Mouse (Mus musculus) heart, adult 2 months (tissue): ENCODE results near the gene Gm42372. TPM values are rescaled to one million over a fixed set of nuclear protein-coding genes. Genes with fewer than 3 reads are reported as not detected.

Experiments used
- DNase-seq, 2 experiments: peaks; one replicate each; pipeline ENCODE4 v3.0.0; 2021
- H3K27ac ChIP-seq: fragments of 200-600 bp; 2 replicates; pipeline ENCODE4 v1.8.1; 2022
- H3K27me3 ChIP-seq: fragments of 200-500 bp; 2 replicates; pipeline ENCODE4 v1.6.1; 2012; ENCODE audit warnings: mild to moderate bottlenecking, low read length, inconsistent platforms, mixed read lengths; ENCODE audit not compliant: control insufficient read depth, insufficient read depth
- H3K36me3 ChIP-seq: fragments of 200-500 bp; 2 replicates; pipeline ENCODE4 v1.6.1; 2012; ENCODE audit warnings: low read length, inconsistent platforms; ENCODE audit not compliant: control insufficient read depth, insufficient read depth
- H3K4me1 ChIP-seq: fragments of 200-500 bp; 2 replicates; pipeline ENCODE4 v1.6.1; 2011; ENCODE audit warnings: low read length; ENCODE audit not compliant: control insufficient read depth, insufficient read depth
- H3K4me3 ChIP-seq: fragments of 200-600 bp; 2 replicates; pipeline ENCODE4 v1.8.1; 2022
- H3K79me2 ChIP-seq: fragments of 200-500 bp; replicated peaks from 2 replicates; pipeline ENCODE4 v1.6.1; 2012; ENCODE audit warnings: mild to moderate bottlenecking, inconsistent platforms, low read length, moderate library complexity, mixed read lengths; ENCODE audit not compliant: control insufficient read depth, insufficient read depth
- H3K9ac ChIP-seq: fragments of 200-500 bp; 2 replicates; pipeline ENCODE4 v1.6.1; 2012; ENCODE audit warnings: low read depth, mild to moderate bottlenecking, control low read depth, inconsistent platforms, low read length, mixed read lengths
- CTCF ChIP-seq: fragments of 200-600 bp; IDR thresholded peaks from 2 replicates; pipeline ENCODE4 v1.8.1; 2022; ENCODE audit warnings: antibody characterized with exemption, mild to moderate bottlenecking, moderate library complexity
- EP300 ChIP-seq: fragments of 200-500 bp; IDR thresholded peaks from 2 replicates; pipeline ENCODE4 v1.6.1; 2011; ENCODE audit warnings: low read depth, low read length, control low read depth; ENCODE audit not compliant: insufficient read depth
- POLR2A ChIP-seq: fragments of 200-500 bp; IDR thresholded peaks from 2 replicates; pipeline ENCODE4 v1.6.1; 2011; ENCODE audit warnings: mild to moderate bottlenecking, low read depth, low read length, control low read depth; ENCODE audit not compliant: insufficient read depth
- WGBS: fragments of 180-500 bp; shearing (Covaris S2); methylation state at CpG from one replicate; pipeline ENCODE4 v1.1.7; 2018; 5-methylcytosine and 5-hydroxymethylcytosine counted together
- intact Hi-C: fragments of 180-260 bp; cut with DNase I; formaldehyde crosslinking; loops from one replicate; pipeline ENCODE4 v1.15.1; 2025
- polyA plus RNA-seq: library from polyadenylated mRNA; depleted of rRNA; stranded (reverse); fragments of >200 nt; gene quantifications from 2 replicates; pipeline ENCODE4 v1.2.3, GENCODE M21; 2012
- total RNA-seq, 2 experiments: library from RNA; stranded (reverse); gene quantifications; 2 replicates each; pipeline ENCODE4 v1.2.3; 2021

The Gm42372 gene
- total and polyA plus RNA-seq, 3 experiments: not detected

DNA sequence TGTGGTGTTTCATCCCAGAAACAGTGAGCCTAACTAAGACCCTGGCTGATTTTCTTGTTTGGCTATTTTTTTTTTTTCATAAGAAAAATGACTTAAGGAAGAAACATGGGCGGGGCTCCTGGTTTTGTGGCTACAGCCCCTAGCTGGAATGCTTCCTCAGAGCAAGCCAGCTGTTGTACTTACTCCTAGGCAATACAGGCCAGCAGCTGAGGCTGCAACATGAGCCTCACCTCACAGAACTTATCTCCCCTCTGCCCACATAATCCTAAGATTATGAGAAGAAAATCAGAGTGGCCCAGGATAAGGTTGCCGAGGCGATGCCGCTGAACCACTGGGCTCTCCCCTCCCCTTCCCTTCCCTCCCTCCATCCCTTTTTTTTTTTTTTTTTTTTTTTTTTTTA, 27.2 kb upstream of the Gm42372 start:
- Histone ChIP-seq H3K79me2 (no peaks in the 10 kb centered on the region), H3K4me3 (no peak overlapping the region), H3K4me1 (no peaks in the 10 kb centered on the region), H3K27me3 (no peaks in the 10 kb centered on the region), H3K27ac (no peak overlapping the region), H3K9ac (no peak overlapping the region), H3K36me3 (no peaks in the 10 kb centered on the region)
- intact Hi-C loops: no loop called here
- DNase-seq: no peak
- WGBS: 61% methylated on average over 4 of the region's 4 CpGs
- TF ChIP-seq POLR2A (no peak), EP300 (no peak), CTCF (no peak)

DNA sequence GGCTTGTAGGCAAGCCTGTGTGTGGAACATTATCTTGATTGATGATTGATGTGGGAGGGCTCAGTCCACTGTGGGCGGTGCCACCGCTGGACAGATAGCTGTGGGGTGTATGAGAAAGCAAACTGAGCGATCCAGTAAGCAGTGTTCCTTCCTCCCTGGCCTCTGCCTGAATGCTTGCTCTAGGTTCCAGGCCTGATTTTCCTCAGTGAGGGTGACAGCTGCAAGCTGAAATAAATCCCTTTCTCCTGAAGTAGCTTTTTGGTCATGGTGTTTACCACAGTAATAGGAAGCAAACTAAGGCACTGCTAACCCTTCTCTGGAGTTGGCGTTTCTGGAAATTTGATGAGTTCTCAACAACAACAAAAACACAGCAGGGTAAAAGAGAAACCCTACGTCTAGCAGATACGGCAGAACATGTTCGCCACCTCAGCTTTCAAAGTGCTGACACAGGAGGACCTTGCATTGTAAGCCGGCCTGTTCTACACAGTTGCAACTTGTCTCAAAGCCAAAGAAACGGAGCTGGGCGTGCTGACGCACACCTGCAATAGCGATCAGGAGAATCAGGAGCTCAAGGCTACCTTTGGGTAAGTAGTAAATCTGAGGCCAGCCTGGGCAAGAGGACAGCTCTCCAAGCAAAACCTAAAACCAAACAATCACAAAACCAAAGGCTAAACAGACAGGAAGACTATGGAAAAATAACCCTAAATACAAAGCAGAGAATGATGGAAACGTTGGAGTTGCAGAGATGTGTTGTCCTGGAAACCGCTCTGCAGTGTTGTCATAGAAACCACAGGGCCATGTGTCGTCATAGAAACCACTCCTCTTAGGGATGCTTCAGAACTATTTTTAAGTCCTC, 26.2 kb upstream of the Gm42372 start:
- DNase-seq: no peak
- H3K27ac ChIP-seq: no peak overlapping the region
- H3K79me2 ChIP-seq: no peaks in the 10 kb centered on the region
- H3K9ac ChIP-seq: no peak overlapping the region
- no peaks in the 10 kb centered on the region for H3K27me3 ChIP-seq
- WGBS: 74% methylated on average over 15 of the region's 15 CpGs
- no peak overlapping the region for H3K4me3 ChIP-seq
- H3K4me1 ChIP-seq: no peaks in the 10 kb centered on the region
- no peaks in the 10 kb centered on the region for H3K36me3 ChIP-seq
- TF ChIP-seq POLR2A (no peak), CTCF (no peak), EP300 (no peak)
- intact Hi-C loops: no loop called here

DNA sequence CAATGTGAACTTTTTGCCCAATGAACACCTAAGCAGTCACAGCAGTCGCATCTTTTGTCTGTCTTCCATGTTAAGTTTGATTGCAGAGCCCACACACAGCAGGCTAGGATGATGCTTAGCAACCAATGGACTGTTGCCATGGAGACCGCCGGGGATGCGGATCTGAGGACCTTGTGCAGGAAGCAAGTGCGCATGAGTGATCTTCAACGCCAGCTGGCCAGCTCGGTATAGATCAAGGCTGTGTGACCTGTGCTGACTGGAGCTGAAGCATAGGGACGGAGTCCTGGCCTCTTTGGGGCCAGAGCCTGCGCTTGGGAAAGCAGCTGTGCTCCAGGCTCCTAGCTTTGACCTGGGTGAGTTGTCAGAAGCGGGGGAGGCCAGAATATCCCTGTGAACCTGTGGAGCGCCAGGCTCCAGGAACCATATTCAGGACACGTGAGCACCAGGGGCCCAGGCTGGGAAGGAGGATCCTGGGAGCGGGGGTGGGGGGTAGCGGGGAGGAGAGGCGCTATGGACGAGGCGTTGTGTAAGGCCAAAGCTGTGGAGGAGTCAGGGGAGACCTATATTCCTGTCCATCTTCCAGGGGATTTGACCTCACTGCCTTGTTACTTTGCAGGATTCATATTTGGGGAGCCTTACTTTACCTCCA, 23.2 kb upstream of the Gm42372 start, which contains the start of gene Pnmal1:
Gene Pnmal1, plus strand, starts transcription at position 141 of the 649 bp plus-strand sequence.
- Histone ChIP-seq H3K79me2 (no peaks in the 10 kb centered on the region), H3K36me3 (no peaks in the 10 kb centered on the region), H3K4me3 (no peak within 1 kb of the TSS), H3K27ac (no peak within 1 kb of the TSS), H3K4me1 (no peaks in the 10 kb centered on the region), H3K27me3 (no peaks in the 10 kb centered on the region), H3K9ac (no peak within 1 kb of the TSS)
- intact Hi-C loops: no loop called here
- TF ChIP-seq POLR2A (no peak), EP300 (no peak), CTCF (no peak)
- DNase-seq: no peak
- 40% methylated on average over 17 of the region's 17 CpGs for WGBS

DNA sequence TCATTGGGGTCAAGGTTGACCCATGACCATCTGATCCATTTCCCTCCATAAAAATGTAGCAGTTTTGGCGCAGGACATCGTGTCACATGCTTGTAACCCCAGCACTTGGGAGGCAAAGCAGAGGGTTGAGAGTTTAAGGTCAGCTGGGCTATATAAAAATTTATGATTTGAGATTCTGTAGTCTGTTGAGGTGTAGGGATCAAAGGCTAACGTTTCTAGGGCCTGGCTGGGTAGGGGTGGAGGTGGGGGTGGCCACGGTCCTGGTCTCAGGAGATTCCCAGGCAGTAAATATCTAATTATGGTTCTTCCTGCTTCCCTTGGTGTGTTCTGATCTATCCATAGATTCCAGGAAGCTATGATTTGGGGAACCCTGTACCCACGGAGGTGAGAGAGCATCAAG, 21.2 kb upstream of the Gm42372 start:
- H3K36me3 ChIP-seq: no peaks in the 10 kb centered on the region
- H3K4me1 ChIP-seq: no peaks in the 10 kb centered on the region
- H3K4me3 ChIP-seq: no peak overlapping the region
- intact Hi-C loops: no loop called here
- no peak overlapping the region for H3K27ac ChIP-seq
- whole genome bisulfite sequencing: 69% methylated on average over 5 of the region's 5 CpGs
- no peak for DNase-seq
- no peaks in the 10 kb centered on the region for H3K27me3 ChIP-seq
- H3K9ac ChIP-seq: no peak overlapping the region
- TF ChIP-seq POLR2A (no peak), CTCF (no peak), EP300 (no peak)
- H3K79me2 ChIP-seq: no peaks in the 10 kb centered on the region

DNA sequence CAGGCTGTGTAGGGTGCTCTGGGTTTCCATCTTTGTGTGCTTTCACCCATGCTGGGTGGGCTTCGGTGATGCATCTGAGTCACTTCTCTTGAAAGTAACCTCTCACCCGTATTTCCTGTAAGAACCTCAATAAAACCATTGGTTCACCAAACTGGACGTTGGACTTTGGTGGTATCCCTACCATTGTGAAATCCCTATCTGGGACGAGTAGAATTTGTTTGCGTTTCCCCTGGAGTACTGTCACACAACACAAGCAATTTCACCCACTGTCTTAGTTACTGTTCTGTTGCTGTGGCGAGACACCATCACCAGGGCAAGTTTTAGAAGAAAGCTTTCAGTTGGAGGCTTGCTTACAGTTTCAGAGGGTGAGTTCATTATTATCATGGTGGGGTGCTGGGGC, 14.5 kb upstream of the Gm42372 start:
- intact Hi-C loops: no loop called here
- no peaks in the 10 kb centered on the region for H3K4me1 ChIP-seq
- H3K4me3 ChIP-seq: no peak overlapping the region
- no peak overlapping the region for H3K9ac ChIP-seq
- no peak overlapping the region for H3K27ac ChIP-seq
- no peak for DNase-seq
- no peaks in the 10 kb centered on the region for H3K79me2 ChIP-seq
- no peak for TF ChIP-seq EP300
- TF ChIP-seq POLR2A: no peak
- no peak for TF ChIP-seq CTCF
- no peaks in the 10 kb centered on the region for H3K27me3 ChIP-seq
- no peaks in the 10 kb centered on the region for H3K36me3 ChIP-seq
- 88% methylated on average over 6 of the region's 6 CpGs for WGBS

DNA sequence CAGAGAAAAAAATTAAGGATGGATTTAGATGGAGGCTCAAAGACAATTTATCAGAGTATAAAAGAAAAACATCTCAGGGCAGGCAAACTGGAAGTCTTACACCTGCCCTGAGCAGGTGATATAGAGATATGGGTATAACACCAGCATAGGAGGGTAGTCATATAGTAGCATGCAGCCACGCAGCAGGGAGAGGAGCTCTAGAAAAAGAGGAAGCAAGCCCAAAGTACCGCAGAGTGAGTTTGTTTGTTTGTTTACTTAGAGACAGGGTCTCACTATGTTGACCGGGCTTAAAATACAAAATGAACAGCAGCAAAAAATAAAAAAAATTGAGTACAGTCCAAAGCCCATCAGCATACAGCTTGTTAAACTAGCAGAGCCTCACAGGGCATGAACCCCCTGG, 11.7 kb upstream of the Gm42372 start:
- Histone ChIP-seq H3K9ac (no peak overlapping the region), H3K4me1 (no peaks in the 10 kb centered on the region; the same call in 1 of the 2 replicates), H3K27ac (no peak overlapping the region), H3K4me3 (no peak overlapping the region), H3K36me3 (no peaks in the 10 kb centered on the region), H3K27me3 (no peaks in the 10 kb centered on the region), H3K79me2 (no peaks in the 10 kb centered on the region)
- TF ChIP-seq CTCF (no peak), POLR2A (no peak), EP300 (no peak)
- intact Hi-C loops: no loop called here
- DNase-seq: no peak
- WGBS: 72% methylated on average over 3 of the region's 3 CpGs
